Mouse (Mus musculus): ENCODE measurements around the gene Trim43a. TPM values are rescaled to one million over a fixed set of nuclear protein-coding genes. Genes with fewer than 3 reads are reported as not detected.

Trim43a gene
- polyA plus RNA-seq (2012; rRNA removed), result 0.04 and 0.06 TPM in 2 replicates

GRCm38 (mm10) chr9:88580591-88580990 is at the start of gene Trim43a:
Gene Trim43a, plus strand, starts transcription at chr9:88580891.

GRCm38 (mm10) chr9:88547851-88548613 is 32.7 kb upstream of the Trim43a start, which contains the start of gene Zfp949:
Gene Zfp949, plus strand, starts transcription at chr9:88548020.

Other genes starting within 250 kb of the Trim43a start
- 11.2 and 12.1 TPM in 2 replicates for gene Snx14, start 141.9 kb upstream of the Trim43a start, polyA plus RNA-seq (2012; rRNA removed)
- 0.17 TPM in 1 of 2 replicates, not detected in the other for gene Gm20537, start 124.3 kb upstream of the Trim43a start, polyA plus RNA-seq (2012; rRNA removed)
- gene Syncrip, start 98.3 kb upstream of the Trim43a start, polyA plus RNA-seq (2012; rRNA removed), result 9.9 and 10.4 TPM in 2 replicates
- gene Zfp949, start 32.9 kb upstream of the Trim43a start, polyA plus RNA-seq (2012; rRNA removed), result 4.9 and 5.0 TPM in 2 replicates
- gene Mthfsl, start 139.4 kb downstream of the Trim43a start, polyA plus RNA-seq (2012; rRNA removed), result 28.7 and 29.1 TPM in 2 replicates
- gene Bcl2a1d, start 151.0 kb downstream of the Trim43a start, polyA plus RNA-seq (2012; rRNA removed), result 0.20 and 0.31 TPM in 2 replicates

Measured in liver, embryonic 18 days (tissue).